Mouse (Mus musculus) 416B (cell line): ENCODE data around the gene A930004D18Rik.
A peak's percentile ranks its signal among the peaks of the same experiment; 100 is the strongest.
"Not testable (repeated sequence)": the region's sequence is repeated elsewhere in the genome, so short reads cannot be mapped to it uniquely, and the experiment has no call there.

Source experiments
- DNase-seq: peaks from one replicate; pipeline ENCODE4 v3.0.0; 2011; ENCODE audit warnings: low read depth

Gene A930004D18Rik

DNA sequence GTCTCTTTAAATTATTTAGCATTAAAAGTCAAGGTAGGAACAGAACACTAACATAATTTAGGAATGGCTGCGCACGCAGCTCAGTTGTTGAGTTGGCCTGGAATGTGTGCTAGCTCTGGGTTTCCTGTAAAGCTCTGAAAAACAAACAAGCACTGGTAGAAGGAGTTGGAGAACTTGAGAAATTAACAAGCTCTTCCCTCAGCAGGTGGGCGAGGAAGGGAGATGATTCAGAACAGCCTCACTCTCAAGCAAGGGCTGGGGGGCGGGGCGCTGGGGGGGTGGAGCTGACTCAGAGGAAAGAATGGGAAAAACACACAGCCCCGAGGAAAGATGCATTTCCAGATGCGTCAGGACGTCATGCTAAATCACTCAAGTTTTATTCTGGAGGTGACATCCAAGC is 32.4 kb downstream of the A930004D18Rik start:
- DNase-seq: no peak

DNA sequence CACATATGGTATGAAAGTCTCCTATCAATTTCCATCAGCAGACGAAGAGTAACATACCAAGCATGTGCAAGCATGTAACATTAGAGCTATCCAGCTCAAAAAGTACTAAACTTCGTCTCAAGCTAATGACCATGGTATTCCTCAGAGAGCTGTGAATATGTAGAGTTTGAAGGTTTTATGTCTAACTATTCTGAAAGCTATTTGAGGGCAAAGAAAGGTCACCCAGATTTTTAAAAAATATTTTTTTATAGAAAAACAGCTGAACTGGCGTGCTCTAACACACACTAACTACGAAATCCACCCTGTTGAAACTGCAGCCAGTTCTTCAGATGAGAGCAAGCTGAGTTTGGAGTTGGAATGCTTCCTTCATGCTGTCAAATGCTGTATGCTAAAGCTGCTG is 33.3 kb downstream of the A930004D18Rik start:
- DNase-seq: no peak

- no peak for DNase-seq
Observed at GRCm38 (mm10) chr2:18002306-18002705, 35.2 kb downstream of the A930004D18Rik start.

GRCm38 (mm10) chr2:17996858-17997257 is 40.7 kb downstream of the A930004D18Rik start, which contains the start of gene H2al2a:
Gene H2al2a (minus strand): TSS chr2:17996958.
- DNase-seq: no peak

DNA sequence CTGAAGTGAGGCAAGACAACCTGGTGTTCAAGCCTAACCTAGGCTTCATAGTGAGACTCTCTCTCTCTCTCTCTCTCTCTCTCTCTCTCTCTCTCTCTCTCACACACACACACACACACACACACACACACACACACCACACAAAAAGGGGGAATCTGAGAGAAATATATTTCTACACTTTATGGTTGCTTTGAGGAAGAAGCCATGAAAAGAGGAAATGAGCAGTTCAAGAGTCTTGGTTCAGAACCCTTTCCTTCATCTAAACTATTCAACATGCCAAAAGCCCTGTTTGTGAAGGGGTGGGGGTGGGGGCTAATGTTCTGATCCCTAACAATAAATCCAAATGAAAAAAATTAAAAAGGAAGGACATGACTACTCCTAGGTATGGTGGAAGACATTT is 48.0 kb downstream of the A930004D18Rik start:
- DNase-seq: no peak

DNA sequence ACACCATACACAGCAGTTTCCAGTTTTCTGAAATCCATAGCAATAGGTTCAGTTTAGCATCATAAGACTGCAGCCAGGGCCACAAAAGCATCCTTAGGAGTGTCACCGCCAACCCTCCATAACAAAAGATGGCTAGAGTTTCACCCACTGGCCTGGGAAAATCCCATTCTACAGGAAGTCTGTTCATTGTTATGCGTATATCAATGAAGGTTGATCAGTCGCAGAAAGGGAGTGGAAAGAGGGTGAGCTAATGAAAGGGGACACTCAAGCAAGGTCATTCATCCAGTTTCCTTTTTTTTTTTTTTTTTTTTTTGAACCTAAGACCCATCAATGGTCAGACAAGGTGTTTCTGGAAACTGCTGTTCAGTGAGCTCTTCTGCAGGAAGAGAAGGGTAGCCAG is 48.4 kb downstream of the A930004D18Rik start:
- no peak for DNase-seq

- DNase-seq: no peak
Observed at GRCm38 (mm10) chr2:17986694-17987093, 50.8 kb downstream of the A930004D18Rik start.

- no peak for DNase-seq
Observed at GRCm38 (mm10) chr2:17984774-17985173, 52.8 kb downstream of the A930004D18Rik start.

DNA sequence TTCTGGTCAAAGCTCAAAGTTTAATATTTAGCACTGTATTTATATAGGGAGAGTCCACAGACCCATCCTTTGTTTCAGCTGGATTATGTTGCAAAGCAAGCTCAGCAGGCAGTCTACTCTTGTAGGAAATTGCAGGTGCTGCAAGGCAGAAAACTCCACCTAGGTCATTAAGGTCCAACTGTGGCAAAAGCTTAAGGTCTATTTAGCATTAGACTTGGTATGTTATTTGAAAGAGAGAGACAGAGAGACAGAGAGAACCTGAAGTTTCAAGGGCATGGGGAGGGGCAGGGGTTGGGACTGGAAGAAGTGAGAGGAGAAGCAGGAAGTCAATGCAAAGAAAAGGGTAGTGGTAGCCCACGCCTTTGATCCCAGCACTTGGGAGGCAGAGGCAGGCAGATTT is 54.8 kb downstream of the A930004D18Rik start:
- no peak for DNase-seq

- DNase-seq: no peak
Observed at GRCm38 (mm10) chr2:17978706-17979105, 58.8 kb downstream of the A930004D18Rik start.

DNA sequence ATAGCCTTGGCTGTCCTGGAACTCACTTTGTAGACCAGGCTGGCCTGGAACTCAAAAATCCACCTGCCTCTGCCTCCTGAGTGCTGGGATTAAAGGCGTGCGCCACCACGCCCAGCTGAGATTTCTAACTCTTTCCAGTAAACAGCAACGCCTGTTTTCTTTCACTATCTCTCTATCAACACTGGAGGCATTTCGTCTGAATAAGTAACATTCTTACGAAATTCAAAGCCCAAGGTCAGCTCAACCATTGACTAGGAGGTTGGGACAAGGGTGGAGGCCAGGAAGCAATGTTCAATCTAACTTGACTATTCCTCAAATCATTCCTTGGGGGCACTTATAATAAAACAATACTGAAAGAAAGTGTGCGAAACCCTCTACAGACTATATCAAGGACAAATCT is 59.3 kb downstream of the A930004D18Rik start:
- not testable (repeated sequence) for DNase-seq

DNA sequence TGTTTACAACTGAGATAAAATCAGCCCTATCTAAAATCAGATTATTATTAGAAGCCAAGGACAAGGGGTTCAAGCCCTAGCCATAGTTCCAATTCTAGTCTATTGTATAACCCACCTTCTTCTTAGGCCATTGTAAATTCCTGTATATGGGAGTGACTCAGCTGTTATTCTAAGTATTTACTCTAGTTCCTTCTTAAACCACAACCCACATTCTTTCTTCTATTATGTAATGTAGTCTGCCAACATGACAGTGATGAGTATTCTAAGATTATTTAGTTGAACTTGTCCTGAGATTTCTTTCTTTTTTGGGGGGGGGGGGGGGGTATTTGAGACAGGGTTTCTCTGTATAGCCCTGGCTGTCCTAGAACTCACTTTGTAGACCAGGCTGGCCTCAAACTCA is 59.9 kb downstream of the A930004D18Rik start:
- DNase-seq: peak; percentile 40

GRCm38 (mm10) chr2:17975601-17976327 is 61.8 kb downstream of the A930004D18Rik start:
- no peak for DNase-seq
